Mouse (Mus musculus): ENCODE measurements around the gene Rgs2.

Gene Rgs2

GRCm38 (mm10) chr1:144003904-144004740, at the start of gene Rgs2:
Gene Rgs2 (minus strand): TSS chr1:144004161.
- DNase-seq = peak; percentile 93 to 97

- no peak for DNase-seq
These were observed 49.4 kb upstream of the Rgs2 start for GRCm38 (mm10) chr1:144053401-144053800.

DNA sequence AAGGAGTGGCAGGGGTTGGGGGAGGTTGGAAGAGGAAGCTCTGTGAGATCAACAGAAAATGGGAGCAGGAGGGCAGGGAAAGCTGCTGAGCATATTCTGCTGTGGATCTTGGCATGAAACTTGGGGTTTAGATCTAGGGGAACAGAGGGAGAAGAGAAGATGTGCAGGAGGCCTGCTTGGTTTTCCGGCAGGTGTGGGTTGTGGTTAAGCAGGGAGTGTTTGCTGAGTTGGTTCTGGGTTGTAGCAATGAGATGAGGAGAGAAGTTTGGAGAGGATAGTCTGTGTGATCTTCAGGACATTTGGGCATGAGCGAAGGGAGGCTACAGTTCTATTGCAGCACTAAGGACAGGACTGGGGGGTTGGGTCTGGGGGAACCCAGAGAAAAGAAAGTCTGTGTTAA, 37.9 kb upstream of the Rgs2 start:
- DNase-seq = no peak

DNA sequence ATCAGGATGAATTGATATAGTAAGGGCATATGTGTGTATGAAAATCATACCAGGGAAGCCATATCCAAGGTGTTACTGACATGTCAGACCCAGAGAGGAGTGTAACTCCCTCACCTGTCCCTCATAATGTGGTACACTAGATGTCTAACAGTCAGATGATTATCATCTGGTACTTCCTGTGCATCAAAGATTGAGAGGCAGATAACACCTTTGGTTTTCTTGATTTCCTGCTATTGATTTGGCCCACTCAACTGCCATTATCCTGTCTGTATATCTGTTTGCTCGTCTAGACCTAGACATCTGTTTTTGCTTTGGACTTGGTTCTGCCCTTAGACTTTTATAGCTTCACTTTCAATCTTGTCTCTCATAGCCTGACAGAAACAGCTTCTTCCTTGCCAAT, 29.5 kb upstream of the Rgs2 start:
- no peak for DNase-seq

- no peak for DNase-seq
These were observed 26.5 kb upstream of the Rgs2 start for GRCm38 (mm10) chr1:144030499-144030898.

- no peak for DNase-seq
These were observed 25.7 kb upstream of the Rgs2 start for GRCm38 (mm10) chr1:144029679-144030078.

DNA sequence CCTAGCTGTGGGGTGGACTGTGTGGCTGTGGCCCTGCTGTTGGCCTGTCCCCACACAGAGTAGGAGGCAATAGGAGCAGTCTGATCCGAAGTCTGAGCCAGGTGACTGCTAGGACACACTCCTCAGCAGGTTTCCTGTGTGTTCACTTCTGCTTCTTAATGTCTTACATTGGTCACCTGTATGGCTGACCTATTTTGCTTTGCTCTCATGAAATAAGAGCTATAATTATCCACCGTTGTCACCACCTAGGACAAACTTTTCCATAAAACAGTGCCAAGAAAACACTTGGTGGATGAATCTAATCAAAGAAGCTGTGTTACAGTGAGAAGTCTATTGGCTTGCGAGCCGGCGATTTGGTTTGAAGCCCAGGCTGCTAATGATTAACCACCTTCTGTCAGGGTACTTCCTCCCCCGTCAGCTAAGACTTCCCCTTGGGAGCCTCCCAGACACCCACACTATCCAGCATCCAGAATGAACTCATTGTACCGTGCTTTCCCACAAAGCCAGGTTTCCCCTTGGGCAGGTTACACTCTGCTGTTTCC, 14.5 kb upstream of the Rgs2 start:
- no peak for DNase-seq

GRCm38 (mm10) chr1:144013913-144014312, 10.0 kb upstream of the Rgs2 start:
- no peak for DNase-seq

- no peak for DNase-seq
These were observed 3.4 kb upstream of the Rgs2 start for GRCm38 (mm10) chr1:144007341-144007740.

- DNase-seq = peak; percentile 48 to 51
These were observed 2.6 kb upstream of the Rgs2 start for GRCm38 (mm10) chr1:144006542-144006941.

GRCm38 (mm10) chr1:144005648-144006047, 1.7 kb upstream of the Rgs2 start:
- no peak for DNase-seq

DNA sequence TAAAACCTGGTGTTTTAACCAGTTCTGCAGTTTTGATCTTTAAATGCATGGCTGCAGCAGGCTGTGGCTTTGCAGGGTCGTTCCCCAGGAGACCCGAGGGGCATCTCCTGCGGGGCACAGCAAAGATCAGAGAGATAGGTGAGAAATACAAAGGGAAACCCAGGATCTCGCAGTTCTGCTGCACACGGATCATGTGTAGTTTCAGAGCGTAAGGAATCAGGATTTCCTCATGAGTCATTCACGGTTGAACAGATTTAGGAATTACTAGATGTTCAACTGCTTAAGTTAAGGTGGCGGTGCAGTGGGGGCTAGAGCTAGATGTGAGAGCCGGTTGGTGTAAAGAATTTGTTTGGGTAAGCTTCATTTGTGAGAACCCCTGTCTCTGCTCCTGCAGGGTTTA, 780 bp upstream of the Rgs2 start:
- DNase-seq = peak in 1 of 2 experiments; percentile 22

GRCm38 (mm10) chr1:144003416-144003815, 545 bp downstream of the Rgs2 start:
- peak; percentile 5 to 24 for DNase-seq

GRCm38 (mm10) chr1:144002715-144003066, 1.3 kb downstream of the Rgs2 start:
- peak; percentile 27 to 32 for DNase-seq

GRCm38 (mm10) chr1:144002036-144002714, 1.8 kb downstream of the Rgs2 start:
- DNase-seq = no peak

GRCm38 (mm10) chr1:144000246-144000645, 3.7 kb downstream of the Rgs2 start:
- no peak for DNase-seq

- DNase-seq = no peak
These were observed 4.5 kb downstream of the Rgs2 start for GRCm38 (mm10) chr1:143999371-143999920.

DNA sequence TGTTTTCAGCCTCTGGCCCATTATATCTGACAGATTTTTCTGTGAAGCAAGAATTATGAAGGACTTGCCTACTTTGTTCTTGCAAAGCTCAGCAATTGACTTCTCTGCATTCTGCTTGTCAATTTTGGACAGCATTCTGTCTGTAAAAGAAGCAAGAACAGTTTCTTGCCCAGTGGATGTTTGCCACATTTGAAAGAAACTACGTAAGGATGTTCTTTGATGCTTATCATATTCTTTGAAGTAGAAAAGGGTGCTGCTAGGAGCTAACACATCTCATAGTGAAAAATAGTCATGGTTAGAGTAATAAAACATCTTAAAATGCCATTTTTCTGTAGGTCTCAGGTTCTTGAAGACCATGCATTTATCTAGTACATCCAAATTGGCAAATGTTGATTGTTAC, 10.9 kb downstream of the Rgs2 start:
- DNase-seq = no peak

- no peak for DNase-seq
These were observed 11.4 kb downstream of the Rgs2 start for GRCm38 (mm10) chr1:143992528-143992927.

- DNase-seq = no peak
These were observed 13.7 kb downstream of the Rgs2 start for GRCm38 (mm10) chr1:143990263-143990662.

GRCm38 (mm10) chr1:143989773-143990172, 14.2 kb downstream of the Rgs2 start:
- no peak for DNase-seq

GRCm38 (mm10) chr1:143988756-143989155, 15.2 kb downstream of the Rgs2 start:
- DNase-seq = no peak

DNA sequence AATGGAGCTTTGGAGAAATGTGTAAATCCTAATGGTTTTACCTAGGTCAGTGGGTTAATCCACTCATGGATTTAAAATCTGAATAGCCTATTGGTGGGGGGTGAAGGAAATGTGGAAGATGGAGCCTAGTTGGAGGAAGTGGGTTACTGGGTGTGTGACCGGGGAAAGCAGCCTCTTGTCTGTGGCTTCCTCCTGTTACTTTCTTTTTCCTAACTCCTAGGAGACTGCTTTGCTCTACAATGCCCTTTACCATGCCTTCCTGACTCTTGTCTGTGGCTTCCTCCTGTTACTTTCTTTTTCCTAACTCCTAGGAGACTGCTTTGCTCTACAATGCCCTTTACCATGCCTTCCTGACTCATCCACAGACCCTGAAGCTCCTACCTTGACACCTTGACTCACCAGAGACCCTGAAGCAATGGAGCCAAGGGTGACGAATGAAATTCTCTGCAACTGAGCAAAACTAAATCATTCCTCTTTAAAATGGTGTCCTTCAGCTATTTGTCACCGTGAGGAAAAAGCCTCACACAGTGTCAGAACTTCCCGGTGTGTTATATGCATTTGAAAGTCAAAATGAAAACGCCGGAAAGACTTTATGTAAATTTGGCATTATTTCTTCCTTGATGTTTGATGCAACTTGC, 18.9 kb downstream of the Rgs2 start:
- no peak for DNase-seq
